Mouse (Mus musculus): ENCODE measurements around the gene Ltk.
"Not testable (repeated sequence)": the region's sequence is repeated elsewhere in the genome, so short reads cannot be mapped to it uniquely, and the experiment has no call there.

Ltk gene

DNA sequence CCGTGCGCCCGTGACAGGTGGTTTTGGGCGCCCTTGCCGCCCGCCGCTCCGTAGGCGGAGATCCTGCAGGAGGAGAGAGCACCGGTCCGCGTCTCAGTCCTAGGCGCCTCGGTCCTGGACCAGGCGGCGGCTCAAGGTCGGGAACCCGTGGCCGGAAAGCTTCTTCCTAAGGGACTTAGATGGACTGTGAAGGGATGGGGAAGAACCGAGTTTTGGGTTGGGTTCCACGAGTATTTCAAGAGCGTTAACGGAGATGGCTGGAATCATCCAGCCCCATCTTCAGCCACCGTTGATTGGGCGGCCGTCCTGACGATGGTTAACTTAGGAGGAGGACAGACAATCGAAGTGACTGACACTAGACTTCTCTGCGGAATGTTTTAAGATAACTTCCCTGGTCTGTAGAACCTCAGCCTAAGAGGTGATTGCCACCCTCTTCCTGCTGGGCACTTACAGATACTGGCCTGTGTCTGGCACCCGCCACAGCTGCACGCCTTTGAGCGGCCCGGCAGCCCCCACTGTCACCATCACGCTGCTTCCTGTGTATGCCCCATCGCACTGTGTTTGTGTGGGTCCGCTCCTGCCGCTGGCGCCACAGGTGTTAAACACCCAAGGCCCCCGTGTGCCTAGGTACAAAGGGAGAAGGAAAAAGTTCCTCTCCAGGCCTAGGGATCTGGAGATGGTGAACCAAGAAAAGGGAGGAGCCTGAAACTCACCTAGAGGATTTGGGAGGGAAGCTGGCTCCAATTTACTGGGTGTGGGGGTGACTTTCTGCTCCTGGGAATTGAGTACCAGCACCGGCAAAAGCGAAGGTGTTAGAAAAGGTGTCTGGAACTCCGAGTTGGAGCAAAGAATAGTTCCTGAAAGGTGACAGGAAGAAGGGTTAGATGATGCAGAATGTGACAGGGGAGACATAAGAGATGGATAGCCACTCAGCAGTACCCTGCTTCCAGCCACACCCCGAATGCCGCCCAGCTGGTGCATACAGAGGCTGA, 1.1 kb downstream of the Ltk start:
- DNase-seq (ENCODE audit: low spot score): no peak

DNA sequence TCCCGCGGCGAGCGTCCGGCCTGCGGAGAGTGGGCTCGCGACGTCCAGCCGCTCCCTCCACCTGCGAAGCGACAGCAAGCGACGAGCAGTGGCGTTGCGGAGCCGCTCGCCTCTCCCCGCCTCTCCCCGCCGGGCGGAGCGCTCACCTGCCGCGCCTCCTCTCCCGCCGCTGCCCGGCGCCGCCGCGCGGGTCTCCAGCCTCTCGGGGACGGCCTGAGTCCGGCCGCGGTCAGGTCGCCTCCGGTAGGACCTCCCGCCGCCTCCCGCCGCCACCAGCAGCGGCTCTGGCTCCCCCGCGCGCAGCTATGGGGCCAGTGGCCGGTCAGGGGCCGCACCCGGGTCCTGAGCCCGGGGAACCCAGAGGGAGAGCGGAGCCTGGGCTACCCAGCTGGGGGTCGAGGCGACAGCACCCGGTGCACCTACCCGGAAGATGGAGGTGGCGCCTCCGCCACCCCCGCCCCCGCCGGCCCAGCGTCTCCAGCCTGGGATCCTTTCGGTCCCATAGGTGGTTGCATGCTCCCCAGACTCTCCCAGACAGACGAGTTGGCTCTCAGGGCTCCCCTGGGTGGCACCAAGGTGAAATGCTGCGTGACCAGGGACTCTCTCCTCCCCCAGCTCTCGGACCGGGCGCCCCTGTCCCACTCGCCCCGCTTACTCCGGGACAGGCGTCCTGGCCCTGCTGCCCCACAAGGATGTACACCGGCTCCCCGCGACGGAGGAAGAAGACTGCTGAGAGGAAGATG, 2.0 kb downstream of the Ltk start:
- no peak for DNase-seq (ENCODE audit: low spot score)

DNA sequence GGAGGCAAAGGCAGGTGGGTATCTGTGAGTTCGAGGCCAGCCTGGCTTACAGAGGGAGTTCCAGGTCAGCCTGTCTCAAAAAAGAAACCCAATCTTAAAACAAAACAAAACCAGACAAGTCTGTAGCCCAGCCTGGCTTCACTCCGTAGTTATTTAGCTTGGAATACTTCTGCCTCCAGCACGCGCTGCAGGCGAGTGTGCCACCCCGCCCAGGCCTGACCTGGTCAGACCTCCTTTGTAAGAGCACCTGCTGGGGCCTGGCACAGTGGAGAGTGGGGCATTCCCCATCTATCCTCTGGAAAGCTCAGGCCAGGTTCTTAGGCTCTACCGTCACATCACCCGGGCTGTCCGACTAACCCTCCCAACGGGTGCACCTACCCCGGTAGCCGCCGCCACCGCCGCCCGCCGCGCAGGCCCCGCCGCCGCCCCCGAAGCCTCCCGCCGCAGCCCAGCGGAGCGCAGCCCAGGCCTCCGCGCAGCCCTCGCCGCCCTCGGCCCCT, 2.6 kb downstream of the Ltk start:
- no peak for DNase-seq (ENCODE audit: low spot score)

DNA sequence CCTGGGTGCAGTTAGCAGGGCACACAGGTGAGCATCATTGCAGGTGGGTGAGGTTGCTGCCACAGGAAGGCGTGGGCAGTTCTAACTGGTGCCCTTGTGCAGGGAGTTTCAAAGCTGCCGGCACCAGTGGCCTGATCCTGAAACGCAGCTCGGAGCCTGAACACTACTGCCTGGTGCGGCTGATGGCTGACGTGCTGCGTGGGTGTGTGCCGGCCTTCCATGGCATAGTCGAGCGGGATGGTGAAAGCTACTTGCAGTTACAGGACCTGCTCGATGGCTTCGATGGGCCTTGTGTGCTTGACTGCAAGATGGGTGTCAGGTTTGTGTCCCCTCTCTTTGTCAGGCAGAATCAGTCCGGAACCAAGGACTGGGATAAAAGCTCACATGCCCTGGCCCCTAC, 11.0 kb downstream of the Ltk start:
- no peak for DNase-seq (ENCODE audit: low spot score)

DNA sequence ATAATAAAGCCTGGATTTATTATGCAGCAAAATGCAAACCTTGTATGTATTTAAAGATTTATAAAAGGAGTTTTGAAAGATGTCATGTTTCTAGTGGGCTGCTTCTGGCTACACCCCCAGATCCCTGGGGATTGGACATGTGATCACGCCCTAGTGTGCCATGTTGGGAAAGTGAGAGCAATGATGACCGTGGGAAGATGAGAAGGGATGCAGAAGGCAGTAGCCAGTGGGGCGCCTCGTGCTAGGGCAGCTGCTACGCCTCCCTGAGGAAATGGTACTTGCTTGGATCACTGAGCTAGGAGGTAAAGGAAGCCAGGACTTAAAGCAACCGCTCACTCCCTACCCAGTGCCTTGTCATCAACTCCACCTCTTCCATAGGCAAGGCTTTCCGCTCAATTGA, 12.7 kb downstream of the Ltk start:
- DNase-seq (ENCODE audit: low spot score): no peak

DNA sequence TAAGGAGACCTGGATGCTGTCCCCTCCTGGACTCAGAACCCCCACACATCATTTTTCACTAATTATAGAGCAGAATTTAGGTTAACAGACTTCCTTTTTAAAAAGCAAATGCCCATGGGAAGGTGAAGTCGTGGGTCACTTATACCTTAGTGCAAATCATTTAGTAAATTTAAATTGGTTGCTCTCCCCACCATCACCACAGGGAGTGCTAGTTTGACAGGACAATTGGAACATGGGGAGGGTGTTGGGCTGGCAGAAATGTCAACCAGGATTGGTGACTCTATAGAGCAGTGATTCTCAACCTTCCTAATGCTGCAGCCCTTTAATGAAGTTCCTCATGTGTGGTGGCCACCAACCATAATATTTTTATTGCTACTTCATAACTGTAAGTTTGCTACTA, 14.9 kb downstream of the Ltk start:
- no peak for DNase-seq (ENCODE audit: low spot score)

DNA sequence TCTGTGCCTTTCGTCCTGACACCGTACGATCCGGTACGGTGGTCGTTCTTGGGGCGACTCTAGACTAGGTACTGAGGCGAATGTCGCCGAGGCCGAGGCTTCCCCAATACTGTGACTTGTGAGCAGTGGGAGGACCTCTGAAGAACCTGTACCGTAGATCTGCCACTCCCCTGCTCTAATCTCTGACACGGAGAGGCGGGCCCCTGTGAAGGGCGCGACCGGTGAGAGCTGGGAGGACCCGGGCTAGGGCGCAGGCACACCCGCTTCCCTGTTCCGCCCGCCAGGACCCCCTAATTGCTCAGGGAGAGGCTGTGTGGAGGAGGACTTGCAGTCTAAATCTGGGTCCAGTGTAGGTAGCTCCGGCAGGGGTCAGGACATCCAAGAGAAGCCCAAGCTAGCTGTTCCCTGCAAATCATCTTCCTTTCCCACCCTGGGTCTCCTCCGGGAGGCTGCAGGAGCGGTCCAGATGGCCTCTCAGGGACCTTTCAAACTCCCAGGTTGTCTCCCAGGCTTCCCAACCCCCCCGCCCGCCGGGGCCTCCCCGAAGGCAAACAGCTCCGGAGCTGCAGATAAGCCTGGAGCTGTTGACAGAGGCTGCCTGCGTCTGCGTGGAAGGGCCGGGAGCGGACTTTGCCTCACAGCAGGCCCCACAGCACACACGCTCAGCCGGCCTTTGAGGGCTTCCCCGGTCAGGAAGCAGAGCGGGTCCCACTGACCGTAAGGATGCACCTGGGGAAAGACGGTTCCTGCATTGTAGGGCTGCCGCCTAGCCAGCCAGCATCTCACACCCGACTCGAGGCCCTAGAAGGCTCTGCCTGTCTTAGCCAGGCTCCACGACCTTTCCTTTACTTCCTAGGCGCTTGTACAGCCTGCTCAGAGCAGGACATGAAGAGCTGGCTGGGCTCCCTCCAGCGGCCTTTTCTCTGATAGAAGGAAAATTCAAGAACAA, 15.8 kb downstream of the Ltk start:
- peak; percentile 36 for DNase-seq (ENCODE audit: low spot score)

DNA sequence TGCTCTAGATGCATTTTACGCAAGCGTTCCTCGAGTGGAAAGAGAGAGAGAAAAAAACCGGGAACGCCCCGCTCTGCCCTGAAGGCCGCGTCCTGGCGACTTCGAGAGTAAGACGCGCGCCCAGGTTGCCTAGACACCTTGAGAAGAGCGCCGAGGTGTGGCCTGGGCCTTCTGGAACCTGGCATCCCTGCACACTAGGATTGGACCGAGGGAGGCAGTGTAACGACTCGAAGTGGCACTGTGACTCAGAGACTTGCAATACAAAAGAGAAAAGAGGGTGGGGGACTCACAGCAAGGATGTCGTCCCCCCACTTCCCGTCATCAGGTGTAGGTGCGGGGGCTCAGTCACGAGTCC, 16.4 kb downstream of the Ltk start:
- DNase-seq (ENCODE audit: low spot score): no peak

DNA sequence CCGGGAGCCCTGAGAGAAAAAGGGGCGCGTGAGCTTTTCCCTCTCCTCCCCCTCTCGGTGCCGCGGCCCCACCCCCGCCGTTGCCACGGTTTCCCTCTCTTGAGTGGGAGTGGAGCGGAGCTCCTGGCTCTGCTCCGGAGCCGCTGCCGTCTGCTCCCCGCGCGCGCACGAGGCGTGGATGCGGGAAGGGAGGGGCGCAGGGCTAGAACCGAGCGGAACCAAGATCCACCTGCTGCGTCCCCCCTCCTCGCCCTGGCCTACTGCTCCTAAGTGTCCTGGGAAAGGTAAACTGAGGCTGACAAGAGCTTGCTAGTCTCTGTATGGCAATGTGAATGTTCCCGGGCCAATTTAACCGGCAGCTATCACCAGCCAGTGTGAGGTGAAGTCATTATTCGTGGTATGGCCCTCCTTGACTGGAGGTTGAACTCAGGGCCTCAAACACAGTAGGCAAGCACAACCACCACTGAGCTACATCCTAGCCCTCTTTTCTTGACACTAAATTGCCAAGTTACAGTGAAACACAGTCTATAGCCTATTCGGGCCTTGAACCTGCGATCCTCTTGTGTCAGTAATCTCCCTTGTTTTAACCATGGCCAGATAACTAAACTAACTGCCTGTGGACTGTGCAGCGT, 16.9 kb downstream of the Ltk start:
- DNase-seq (ENCODE audit: low spot score): no peak

DNA sequence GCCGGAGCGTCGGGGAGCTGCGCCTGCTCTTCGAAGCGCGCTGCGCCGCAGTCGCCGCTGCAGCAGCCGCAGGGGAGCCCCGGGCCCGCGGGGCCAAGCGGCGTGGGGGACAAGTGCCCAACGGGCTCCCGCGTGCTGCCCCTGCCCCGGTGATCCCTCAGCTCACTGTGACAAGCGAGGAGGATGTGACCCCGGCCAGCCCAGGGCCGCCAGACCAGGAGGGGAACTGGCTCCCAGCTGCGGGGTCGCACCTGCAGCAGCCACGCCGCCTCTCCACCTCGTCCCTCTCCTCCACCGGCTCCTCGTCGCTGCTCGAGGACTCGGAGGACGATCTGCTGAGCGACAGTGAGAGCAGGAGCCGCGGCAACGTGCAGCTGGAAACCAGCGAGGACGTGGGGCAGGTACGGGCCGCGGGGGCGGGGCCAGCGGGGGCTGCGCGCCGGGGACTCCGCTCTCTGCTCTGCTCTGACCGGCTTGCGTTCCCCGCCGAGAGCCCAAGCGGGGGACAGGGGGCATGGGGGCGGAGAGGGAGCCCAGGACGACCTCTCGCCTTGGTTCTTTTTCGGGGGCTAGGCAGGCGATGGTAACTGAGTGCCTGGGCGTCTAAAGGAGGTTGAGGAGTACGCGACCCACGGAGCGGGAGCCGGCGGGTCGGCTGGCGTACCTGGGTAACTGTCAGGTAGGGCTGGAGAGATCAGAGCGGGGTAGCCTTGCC, 17.6 kb downstream of the Ltk start:
- peak; percentile 49 for DNase-seq (ENCODE audit: low spot score)

DNA sequence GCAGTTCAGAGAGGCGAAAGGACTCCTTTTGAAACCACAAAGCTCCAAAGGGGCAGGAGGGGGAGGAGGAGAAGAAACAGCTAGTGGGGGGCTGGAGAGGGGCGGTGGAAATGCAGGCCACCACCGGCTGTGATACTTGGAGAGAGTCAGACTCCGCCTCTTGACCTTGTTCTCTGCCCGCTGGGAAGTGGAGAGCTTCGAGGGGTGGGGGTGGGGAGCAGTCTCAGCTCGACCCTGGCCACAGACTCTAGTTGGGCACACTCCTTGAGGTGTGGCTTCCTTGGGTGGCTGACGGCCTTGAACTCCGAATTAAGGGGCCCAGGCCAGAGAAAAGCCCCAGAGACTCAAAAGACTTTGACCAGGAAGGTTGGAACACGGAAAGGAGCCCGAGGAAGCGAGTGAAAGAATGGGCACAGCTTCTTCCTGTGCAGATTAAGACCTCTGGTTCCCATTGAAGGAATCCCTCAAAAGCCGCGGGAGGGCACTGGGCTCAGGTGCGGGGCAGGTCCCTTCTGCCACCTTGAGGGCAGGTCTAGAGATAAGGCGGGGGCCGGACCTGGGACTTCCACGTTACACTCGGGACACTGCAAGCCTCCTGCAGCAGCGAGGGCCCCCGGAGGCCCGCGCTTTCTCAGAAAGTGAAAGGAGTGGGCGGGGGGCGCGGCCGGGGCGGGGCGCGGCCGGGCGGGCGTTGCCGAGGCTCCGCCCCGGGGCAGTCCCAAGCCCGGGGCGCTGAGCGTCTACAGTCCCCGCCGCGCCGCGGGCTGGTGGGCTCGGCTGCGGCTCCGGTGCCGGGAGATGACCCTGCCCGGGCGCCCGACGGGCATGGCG, 18.4 kb downstream of the Ltk start, which contains the start of gene Itpka:
Gene Itpka (plus strand): TSS at position 757 of the 831 bp plus-strand sequence.
- DNase-seq (ENCODE audit: low spot score): peak; percentile 53

DNA sequence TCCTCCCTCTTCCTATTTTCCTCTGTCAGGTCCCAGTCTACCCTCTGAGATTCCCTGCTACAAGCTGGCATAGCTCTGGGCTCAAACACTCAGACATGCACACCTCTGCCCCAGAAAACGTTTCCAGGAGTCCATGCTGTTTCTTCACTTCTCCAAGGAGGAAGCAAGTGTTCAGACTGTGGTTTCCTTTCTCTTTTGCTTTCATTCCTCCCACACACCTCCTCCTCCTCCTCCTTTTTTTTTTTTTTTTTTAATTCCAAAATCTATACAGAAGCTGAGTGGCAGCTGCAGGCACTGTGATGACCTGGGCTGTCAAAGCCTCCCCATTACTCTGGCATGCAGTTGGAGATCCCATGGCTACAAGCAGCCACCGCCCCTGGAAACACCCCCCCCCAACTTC, 19.7 kb downstream of the Ltk start:
- no peak for DNase-seq (ENCODE audit: low spot score)

DNA sequence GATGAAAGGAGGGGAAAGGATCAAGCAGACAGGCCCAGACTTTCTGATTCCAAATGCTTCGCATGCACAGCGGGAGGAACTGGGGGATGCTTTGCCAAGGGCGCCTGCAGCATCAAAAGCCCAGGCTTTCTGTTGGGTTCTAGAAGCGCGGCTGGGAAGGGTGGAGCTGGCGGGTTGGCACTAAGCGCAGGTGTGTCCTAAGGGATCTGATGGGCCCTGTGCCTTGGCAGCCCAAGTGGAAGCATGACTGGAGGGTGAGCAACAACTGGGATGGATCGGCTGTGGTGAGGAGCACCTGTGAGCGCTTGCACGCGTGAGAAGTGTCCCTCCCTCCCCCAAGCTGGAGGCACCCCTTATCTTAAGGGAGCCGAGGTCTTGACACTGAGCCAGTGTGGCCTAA, 23.1 kb downstream of the Ltk start:
- DNase-seq (ENCODE audit: low spot score): no peak

DNA sequence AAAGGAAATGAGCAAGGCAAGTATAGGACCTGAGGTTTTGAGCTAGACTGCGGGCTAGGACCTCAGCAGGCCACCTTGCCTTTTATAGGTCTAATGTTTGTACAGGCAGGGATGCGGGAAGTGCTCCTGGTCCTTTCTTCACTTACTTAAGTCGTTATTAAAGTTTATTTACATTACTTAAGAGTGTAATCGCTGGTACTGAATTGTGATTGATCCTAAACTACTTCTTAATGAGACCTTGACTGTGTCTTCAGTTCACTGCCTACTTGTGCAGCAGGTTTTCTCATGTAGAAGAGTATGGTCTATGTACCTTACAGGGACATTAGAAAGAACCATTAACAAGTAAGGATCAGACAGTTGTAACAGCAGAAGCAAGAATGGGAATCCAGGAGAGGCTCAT, 29.5 kb downstream of the Ltk start:
- DNase-seq (ENCODE audit: low spot score): no peak

DNA sequence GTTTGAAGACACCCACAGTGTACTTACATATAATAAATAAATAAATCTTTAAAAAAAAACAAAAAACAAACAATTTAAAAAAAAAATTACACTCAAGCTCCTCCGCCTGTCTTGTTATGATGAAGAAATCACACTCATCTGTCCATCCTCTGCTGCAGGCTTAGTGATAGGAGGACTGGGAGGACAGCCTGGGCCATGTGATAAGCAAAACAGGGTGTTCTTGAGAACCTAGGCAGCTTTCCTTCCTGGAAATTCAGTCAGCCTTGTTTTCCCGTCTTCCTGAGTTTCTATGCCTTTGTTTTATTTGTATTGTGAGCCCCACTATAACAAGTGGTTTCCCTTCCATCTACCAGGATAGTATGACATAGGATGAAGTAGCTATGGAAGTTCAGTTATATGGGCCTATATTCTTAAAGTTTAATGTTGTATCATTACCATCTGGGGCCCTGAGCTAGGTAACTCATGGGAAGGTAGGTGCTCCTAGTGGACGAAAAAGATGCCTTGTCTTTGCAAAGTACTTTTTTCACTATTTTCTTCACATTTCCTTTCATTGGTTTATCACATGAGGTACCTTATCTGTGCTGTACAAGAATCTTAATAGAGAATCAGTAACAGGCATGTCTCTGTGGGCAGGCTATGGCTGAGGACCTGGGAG, 32.3 kb downstream of the Ltk start:
- DNase-seq (ENCODE audit: low spot score): no peak

DNA sequence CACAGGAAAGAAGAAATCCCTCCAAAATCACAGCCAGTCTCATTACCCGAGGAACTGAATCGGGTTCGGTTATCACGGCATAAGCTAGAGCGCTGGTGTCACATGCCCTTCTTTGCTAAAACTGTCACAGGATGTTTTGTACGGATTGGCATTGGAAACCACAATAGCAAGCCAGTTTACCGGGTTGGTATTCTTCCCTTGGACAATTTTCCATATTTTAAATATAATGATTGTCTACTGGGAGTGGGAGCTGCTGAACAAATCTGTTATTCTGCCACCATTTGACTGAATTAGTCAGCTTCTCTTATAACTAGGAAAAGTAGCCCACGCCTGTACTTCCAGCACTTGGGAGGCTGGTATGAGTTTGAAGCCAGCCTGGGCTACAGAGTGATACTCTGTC, 39.2 kb downstream of the Ltk start:
- DNase-seq (ENCODE audit: low spot score): no peak

DNA sequence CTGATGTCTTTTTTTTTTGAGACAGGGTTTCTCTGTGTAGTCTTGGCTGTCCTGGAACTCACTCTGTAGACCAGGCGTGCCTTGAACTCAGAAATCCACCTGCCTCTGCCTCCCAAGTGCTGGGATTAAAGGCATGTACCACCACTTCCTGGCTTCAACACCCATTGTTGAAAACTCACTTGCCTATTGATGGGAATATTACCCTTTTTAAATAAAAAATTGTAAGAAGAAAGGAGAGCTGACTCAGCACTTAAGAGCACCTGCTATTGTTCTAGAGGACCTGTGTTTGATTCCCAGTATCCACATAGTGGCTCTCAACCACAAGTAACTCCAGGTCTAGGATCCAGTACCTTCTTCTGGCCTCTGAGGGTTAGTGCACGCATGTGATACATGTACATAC, 44.4 kb downstream of the Ltk start:
- DNase-seq (ENCODE audit: low spot score): not testable (repeated sequence)

DNA sequence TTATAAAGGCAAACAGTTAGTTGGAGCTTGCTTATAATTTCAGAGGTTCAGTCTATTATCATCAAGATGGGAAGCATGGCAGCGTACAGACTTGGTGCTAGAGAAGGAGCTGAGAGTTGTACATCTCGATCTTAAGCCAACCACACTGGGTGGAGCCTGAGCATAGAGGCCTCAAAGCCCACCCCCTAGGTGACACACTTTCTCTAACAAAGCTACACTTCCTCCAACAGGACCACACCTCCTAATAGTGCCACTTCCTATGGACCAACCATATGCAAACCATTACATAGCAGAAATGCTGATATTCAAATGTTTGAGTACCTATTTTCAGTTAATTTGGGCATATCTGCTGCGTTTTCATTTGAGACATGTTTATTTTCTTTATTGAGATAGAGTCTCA, 50.2 kb downstream of the Ltk start:
- DNase-seq (ENCODE audit: low spot score): no peak

DNA sequence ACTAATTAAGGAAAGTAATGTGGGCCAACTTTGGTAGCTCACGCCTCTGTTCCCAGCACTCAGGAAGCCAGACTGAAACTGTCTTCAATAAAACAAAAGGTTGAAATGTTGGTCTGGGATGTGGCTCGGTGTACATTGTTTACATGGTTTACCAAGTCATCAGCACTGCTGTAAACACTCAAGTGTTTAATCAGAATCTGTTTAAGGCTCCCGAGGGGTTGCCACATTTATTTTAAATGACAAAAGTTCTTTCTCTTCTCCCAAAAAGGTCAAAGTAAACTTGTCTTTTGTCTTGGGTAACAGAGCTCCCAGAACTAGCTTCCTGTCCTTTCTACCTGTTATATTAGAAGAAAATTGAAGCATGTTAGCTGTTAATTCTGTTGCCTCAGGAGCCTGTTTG, 52.6 kb downstream of the Ltk start:
- DNase-seq (ENCODE audit: low spot score): no peak

All from testis, postnatal 14 days (tissue).